Mouse (Mus musculus): Measurements from ENCODE around the gene Rnf41.

GRCm38 (mm10) chr10:128425260-128425659, 13.8 kb downstream of the Rnf41 start:
- TF ChIP-seq CTCF (conservative IDR thresholded peaks at IDR 0.05; ENCODE audit: low read length) (no peak), NANOG (IDR thresholded peaks at IDR 0.05; ENCODE audit: borderline replicate concordance, low read length) (no peak)

Data from E14TG2a.4 (cell line).